Mouse (Mus musculus) cerebral cortex, adult 2 months (tissue): ENCODE results near the gene Rpl36.

ENCODE experiments used
- WGBS: fragments of 180-500 bp; shearing (Covaris S2); methylation state at CpG from one replicate; pipeline ENCODE4 v1.1.7; 2018; 5-methylcytosine and 5-hydroxymethylcytosine counted together

Gene Rpl36

GRCm38 (mm10) chr17:56651801-56652200, 38.6 kb downstream of the Rpl36 start:
- 50% methylated on average over 10 of the region's 10 CpGs for WGBS

DNA sequence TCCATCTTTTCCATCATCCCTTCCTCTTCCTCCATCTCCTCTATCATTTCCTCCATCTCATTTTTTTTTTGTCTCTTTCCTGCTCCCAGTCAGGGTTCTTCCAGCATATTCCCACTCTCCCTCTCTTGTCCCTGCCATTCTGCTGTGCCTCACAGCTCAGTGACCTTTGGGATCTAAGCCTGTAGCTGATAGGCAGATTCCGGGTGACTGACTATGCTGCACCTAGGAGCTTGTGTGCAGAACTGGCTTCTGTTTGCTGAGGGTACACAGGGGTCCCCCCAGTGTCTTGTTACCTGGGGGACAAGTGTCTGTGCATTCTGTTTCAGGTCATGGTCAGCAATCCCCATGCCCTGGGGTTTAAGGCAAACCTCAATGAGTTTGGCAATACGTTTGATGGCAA, 41.6 kb downstream of the Rpl36 start:
- 79% methylated on average over 2 of the region's 2 CpGs for whole genome bisulfite sequencing

DNA sequence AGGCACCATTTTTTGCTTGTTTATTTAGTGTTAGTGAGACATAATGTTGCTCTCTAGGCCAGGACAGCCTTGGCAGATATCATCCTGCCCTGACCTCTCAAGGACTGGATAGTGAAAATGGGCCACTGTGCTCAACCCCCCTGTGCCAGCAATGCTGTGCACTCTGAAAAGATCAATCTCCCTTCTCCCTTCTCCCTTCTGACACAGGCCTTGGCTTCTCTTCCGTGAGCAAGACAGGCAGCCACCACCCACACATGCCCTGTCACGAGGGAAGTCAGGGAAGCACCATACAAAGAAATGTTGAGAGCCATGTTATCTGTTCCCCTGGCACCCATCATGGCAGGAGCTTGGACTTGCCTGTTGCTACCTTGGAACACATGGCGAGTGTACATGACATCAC, 42.1 kb downstream of the Rpl36 start:
- 69% methylated on average over 3 of the region's 3 CpGs for WGBS

- WGBS = 86% methylated on average over 6 of the region's 6 CpGs
Measured at GRCm38 (mm10) chr17:56656171-56656570, 43.0 kb downstream of the Rpl36 start.

- WGBS = 79% methylated on average over 3 of the region's 3 CpGs
Measured at GRCm38 (mm10) chr17:56663659-56664058, 50.4 kb downstream of the Rpl36 start.
